Mouse (Mus musculus) layer of hippocampus, adult 2 months (tissue): ENCODE data around the gene Camta1. TPM values are rescaled to one million over a fixed set of nuclear protein-coding genes. Genes with fewer than 3 reads are reported as not detected.
"Not testable (repeated sequence)": the region's sequence is repeated elsewhere in the genome, so short reads cannot be mapped to it uniquely, and the experiment has no call there.

Source experiments
- DNase-seq, 2 experiments: peaks; one replicate each; pipeline ENCODE4 v3.0.0; 2022; ENCODE audit warnings: low spot score in 2 of 2
- H3K27ac ChIP-seq: fragments of 200-600 bp; 2 replicates; pipeline ENCODE4 v1.8.1; 2022
- H3K4me3 ChIP-seq: fragments of 200-600 bp; 2 replicates; pipeline ENCODE4 v1.8.1; 2022; ENCODE audit warnings: mild to moderate bottlenecking
- CTCF ChIP-seq: fragments of 200-600 bp; conservative IDR thresholded peaks from 2 replicates; pipeline ENCODE4 v1.8.1; 2022; ENCODE audit warnings: antibody characterized with exemption, mild to moderate bottlenecking, moderate library complexity
- total RNA-seq, 2 experiments: library from RNA; stranded (reverse); gene quantifications; 2 replicates each; pipeline ENCODE4 v1.2.3; 2021

Gene Camta1
- total RNA-seq, 2 experiments from 2014 or later = 275 to 294 TPM

GRCm38 (mm10) chr4:150913743-150914142, 947.9 kb downstream of the Camta1 start:
- no peak for TF ChIP-seq CTCF
- no peak for DNase-seq
- Histone ChIP-seq H3K27ac (peak overlapping the region; percentile 95), H3K4me3 (peak overlapping the region; percentile 56)

- DNase-seq = no peak
- TF ChIP-seq CTCF = no peak
- H3K4me3 ChIP-seq = peak overlapping the region; percentile 32; the same call in 1 of the 2 replicates
- peak overlapping the region; percentile 94 for H3K27ac ChIP-seq
Observed at GRCm38 (mm10) chr4:150910164-150910951, 951.3 kb downstream of the Camta1 start.

- TF ChIP-seq CTCF = peak; percentile 56
- Histone ChIP-seq H3K27ac (peak overlapping the region; percentile 94), H3K4me3 (peak overlapping the region; percentile 99)
- DNase-seq = peak; percentile 96 to 99
Observed at GRCm38 (mm10) chr4:150909451-150910156, 952.1 kb downstream of the Camta1 start.

GRCm38 (mm10) chr4:150908512-150908911, 953.2 kb downstream of the Camta1 start:
- H3K4me3 ChIP-seq, DNase-seq: not testable (repeated sequence)

GRCm38 (mm10) chr4:150907099-150907498, 954.6 kb downstream of the Camta1 start:
- TF ChIP-seq CTCF = no peak
- Histone ChIP-seq H3K27ac (no peak overlapping the region), H3K4me3 (no peak overlapping the region)
- DNase-seq = no peak

More at GRCm38 (mm10) chr4:150908512-150908911, 953.2 kb downstream of the Camta1 start:
- peak; percentile 59 for TF ChIP-seq CTCF
- peak overlapping the region; percentile 94; the same call in 1 of the 2 replicates for H3K27ac ChIP-seq

- Histone ChIP-seq H3K4me3 (no peak overlapping the region), H3K27ac (no peak overlapping the region)
- no peak for DNase-seq
- TF ChIP-seq CTCF = no peak
Observed at GRCm38 (mm10) chr4:150903091-150903742, 958.5 kb downstream of the Camta1 start.

- no peak for DNase-seq
- 0 out of 2 replicates have a peak, but pooled peaks have one; percentile 19 for TF ChIP-seq CTCF
- no peak overlapping the region for H3K4me3 ChIP-seq
- H3K27ac ChIP-seq = no peak overlapping the region
Observed at GRCm38 (mm10) chr4:150902062-150902461, 959.6 kb downstream of the Camta1 start.

GRCm38 (mm10) chr4:150901651-150902050, 960.0 kb downstream of the Camta1 start:
- peak; percentile 73 to 86 for DNase-seq
- Histone ChIP-seq H3K4me3 (no peak overlapping the region), H3K27ac (no peak overlapping the region)
- peak; percentile 95 for TF ChIP-seq CTCF

GRCm38 (mm10) chr4:150900486-150900885, 961.2 kb downstream of the Camta1 start:
- TF ChIP-seq CTCF = no peak
- Histone ChIP-seq H3K27ac (no peak overlapping the region), H3K4me3 (no peak overlapping the region)
- no peak for DNase-seq

GRCm38 (mm10) chr4:150898716-150899365, 962.8 kb downstream of the Camta1 start:
- H3K4me3 ChIP-seq = no peak overlapping the region
- peak; percentile 95 for TF ChIP-seq CTCF
- peak in 1 of 2 experiments; percentile 75 for DNase-seq
- H3K27ac ChIP-seq = no peak overlapping the region

- no peak for DNase-seq
- Histone ChIP-seq H3K27ac (no peak overlapping the region), H3K4me3 (no peak overlapping the region)
- TF ChIP-seq CTCF = no peak
Observed at GRCm38 (mm10) chr4:150896896-150897624, 964.6 kb downstream of the Camta1 start.
